Mouse (Mus musculus) megakaryocyte, adult 5-6 weeks (primary cell): ENCODE results near the gene Krt222. TPM values are rescaled to one million over a fixed set of nuclear protein-coding genes. Genes with fewer than 3 reads are reported as not detected.

ENCODE experiments used
- ATAC-seq: 2 replicates; pipeline ENCODE4 v1.8.0; 2016; ENCODE audit warnings: mild to moderate bottlenecking, inconsistent platforms; ENCODE audit not compliant: poor library complexity, severe bottlenecking
- total RNA-seq, 2 experiments: library from RNA; stranded (forward) in 1 of 2; stranded (reverse) in 1 of 2; fragments of 153-499, 151-499 nt in 1 of 2; fragments of 221-1000, 200-1000 nt in 1 of 2; gene quantifications; 2 replicates each; pipeline versions ENCODE4 v1.2.3 to v1.2.4; 2015 to 2017

Gene Krt222
- total RNA-seq, 2 experiments from 2014 or later, result not detected

GRCm38 (mm10) chr11:99243200-99243819 is 575 bp downstream of the Krt222 start:
- no peak for ATAC-seq

GRCm38 (mm10) chr11:99242056-99242455 is 1.8 kb downstream of the Krt222 start:
- no peak for ATAC-seq

- peak; percentile 57 for ATAC-seq
Measured at GRCm38 (mm10) chr11:99238468-99238867, 5.4 kb downstream of the Krt222 start.

- ATAC-seq, result no peak
Measured at GRCm38 (mm10) chr11:99231049-99231816, 12.7 kb downstream of the Krt222 start.

GRCm38 (mm10) chr11:99230261-99231048 is 13.4 kb downstream of the Krt222 start, which contains the start of gene Smarce1:
Gene Smarce1, minus strand, starts transcription at chr11:99231017.
- ATAC-seq, result peak; percentile 97

- peak; percentile 31 for ATAC-seq
Measured at GRCm38 (mm10) chr11:99229641-99230260, 14.1 kb downstream of the Krt222 start.

GRCm38 (mm10) chr11:99226298-99226697 is 17.6 kb downstream of the Krt222 start:
- no peak for ATAC-seq

GRCm38 (mm10) chr11:99223310-99223709 is 20.6 kb downstream of the Krt222 start:
- ATAC-seq, result no peak

- no peak for ATAC-seq
Measured at GRCm38 (mm10) chr11:99221811-99222210, 22.1 kb downstream of the Krt222 start.

GRCm38 (mm10) chr11:99217248-99217986 is 26.5 kb downstream of the Krt222 start:
- ATAC-seq, result no peak

GRCm38 (mm10) chr11:99216181-99216580 is 27.7 kb downstream of the Krt222 start:
- ATAC-seq, result no peak

GRCm38 (mm10) chr11:99212693-99213092 is 31.2 kb downstream of the Krt222 start:
- no peak for ATAC-seq

- ATAC-seq, result no peak
Measured at GRCm38 (mm10) chr11:99211964-99212363, 31.9 kb downstream of the Krt222 start.

GRCm38 (mm10) chr11:99208105-99208669 is 35.7 kb downstream of the Krt222 start:
- ATAC-seq, result no peak

GRCm38 (mm10) chr11:99207449-99207848 is 36.4 kb downstream of the Krt222 start:
- ATAC-seq, result no peak

GRCm38 (mm10) chr11:99206954-99207353 is 36.9 kb downstream of the Krt222 start:
- ATAC-seq, result peak; percentile 43; the same call in 1 of the 2 replicates

- ATAC-seq, result peak; percentile 92
Measured at GRCm38 (mm10) chr11:99189154-99189582, 54.7 kb downstream of the Krt222 start.

- ATAC-seq, result no peak
Measured at GRCm38 (mm10) chr11:99187348-99187747, 56.5 kb downstream of the Krt222 start.

GRCm38 (mm10) chr11:99186836-99187235 is 57.0 kb downstream of the Krt222 start:
- ATAC-seq, result 0 out of 2 replicates have a peak, but pooled peaks have one; percentile 24
